ENCODE assay signal across 1 mouse cellular context in the genomic region with DNA sequence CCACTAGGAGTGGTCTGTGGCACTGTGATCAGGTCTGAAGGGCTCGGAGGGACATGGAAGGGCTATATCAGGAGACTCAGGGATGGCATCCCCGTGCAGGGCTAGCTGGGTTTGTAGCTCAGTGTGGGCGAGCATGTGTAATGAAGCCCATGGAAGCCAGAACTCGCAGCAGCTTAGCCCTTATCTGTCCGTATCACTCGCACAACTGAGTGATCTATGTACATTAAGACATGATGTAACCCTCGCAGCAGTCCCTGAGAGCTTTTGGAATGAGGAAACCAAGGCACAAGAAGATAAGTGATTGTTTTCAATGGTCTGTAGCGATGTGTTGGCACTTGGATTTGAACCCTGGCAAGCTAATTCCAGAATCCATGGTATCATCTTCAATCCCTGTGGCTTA.
TF ChIP-seq lines count a peak whose summit lies in the region.

No protein-coding gene starts in this region.

TF ChIP-seq in MEL, 35 proteins besides CTCF, POLR2A, EP300 and RAD21:
- TF ChIP-seq ZC3H11A (IDR thresholded peaks at IDR 0.05; ENCODE audit: low read depth, low read length): no peak
- peak; percentile 69 for TF ChIP-seq GATA1 (IDR thresholded peaks at IDR 0.05; ENCODE audit: low read depth, low read length)
- no peak for TF ChIP-seq POLR2AphosphoS2 (IDR thresholded peaks at IDR 0.05; ENCODE audit: low read length)
- no peak for TF ChIP-seq TBP (IDR thresholded peaks at IDR 0.05; ENCODE audit: low read depth, low read length)
- no peak for TF ChIP-seq KAT2A (conservative IDR thresholded peaks at IDR 0.05; ENCODE audit: low read depth, low read length)
- TF ChIP-seq ZKSCAN1 (IDR thresholded peaks at IDR 0.05; ENCODE audit: low read depth, low read length): no peak
- peak; percentile 24; the same call in 1 of the 2 replicates for TF ChIP-seq NRF1 (IDR thresholded peaks at IDR 0.05; ENCODE audit: insufficient read depth, low read depth, low read length, poor library complexity, severe bottlenecking)
- TF ChIP-seq ETS1 (IDR thresholded peaks at IDR 0.05; ENCODE audit: low read depth, low read length): peak; percentile 62
- TF ChIP-seq TCF12 (IDR thresholded peaks at IDR 0.05; ENCODE audit: low read depth, low read length): 0 out of 2 replicates have a peak, but pooled peaks have one; percentile 43
- TF ChIP-seq HCFC1 (IDR thresholded peaks at IDR 0.05; ENCODE audit: low read depth, low read length): no peak
- TF ChIP-seq USF2 (IDR thresholded peaks at IDR 0.05; ENCODE audit: borderline replicate concordance in 1 of 2, insufficient read depth in 1 of 2, low read depth in 1 of 2, low read length in 2 of 2): no peak
- 0 out of 2 replicates have a peak, but pooled peaks have one; percentile 29 for TF ChIP-seq MAX (IDR thresholded peaks at IDR 0.05; ENCODE audit: low read length)
- TF ChIP-seq CHD1 (IDR thresholded peaks at IDR 0.05; ENCODE audit: low read depth, low read length): no peak
- TF ChIP-seq GABPA (IDR thresholded peaks at IDR 0.05; ENCODE audit: low read depth, low read length): no peak
